Mouse (Mus musculus) kidney, adult 2 months (tissue): ENCODE measurements around the gene Nfkb2. TPM values are rescaled to one million over a fixed set of nuclear protein-coding genes. Genes with fewer than 3 reads are reported as not detected.

Source experiments
- DNase-seq: peaks from one replicate; pipeline ENCODE4 v3.0.0; 2021
- H3K27ac ChIP-seq: fragments of 200-500 bp; 2 replicates; pipeline ENCODE4 v1.5.1; 2012; ENCODE audit warnings: low read depth, low read length, control low read depth, inconsistent platforms; ENCODE audit not compliant: insufficient read depth
- H3K27me3 ChIP-seq: fragments of 200-500 bp; replicated peaks from 2 replicates; pipeline ENCODE4 v1.6.1; 2012; ENCODE audit warnings: mild to moderate bottlenecking, moderate library complexity, low read length, inconsistent platforms; ENCODE audit not compliant: control insufficient read depth, insufficient read depth
- H3K36me3 ChIP-seq: fragments of 200-500 bp; 2 replicates; pipeline ENCODE4 v1.6.1; 2012; ENCODE audit warnings: mild to moderate bottlenecking, moderate library complexity, low read length, inconsistent platforms; ENCODE audit not compliant: control insufficient read depth, insufficient read depth
- H3K4me1 ChIP-seq: fragments of 200-500 bp; 2 replicates; pipeline ENCODE4 v1.6.1; 2011; ENCODE audit warnings: low read length; ENCODE audit not compliant: control insufficient read depth, insufficient read depth
- H3K4me3 ChIP-seq: fragments of 200-500 bp; 2 replicates; pipeline ENCODE4 v1.5.1; 2011; ENCODE audit warnings: mild to moderate bottlenecking, low read depth, low read length, control low read depth; ENCODE audit not compliant: insufficient read depth
- CTCF ChIP-seq: fragments of 200-500 bp; conservative IDR thresholded peaks from 2 replicates; pipeline ENCODE4 v1.5.1; 2011; ENCODE audit warnings: low read depth, mild to moderate bottlenecking, control low read depth, low read length, moderate library complexity, mixed read lengths; ENCODE audit not compliant: insufficient read depth, insufficient read length
- POLR2A ChIP-seq: fragments of 200-500 bp; IDR thresholded peaks from one replicate; pipeline ENCODE4 v1.6.1; 2011; ENCODE audit warnings: low read depth, low read length, control low read depth
- WGBS: fragments of 180-500 bp; shearing (Covaris S2); methylation state at CpG from one replicate; pipeline ENCODE4 v1.1.7; 2018; 5-methylcytosine and 5-hydroxymethylcytosine counted together
- polyA plus RNA-seq: library from polyadenylated mRNA; depleted of rRNA; stranded (reverse); fragments of >200 nt; gene quantifications from 2 replicates; pipeline ENCODE4 v1.2.3, GENCODE M21; 2012

The Nfkb2 gene
- polyA plus RNA-seq, 1 experiment = 25.4 TPM

GRCm38 (mm10) chr19:46304908-46305333, 801 bp downstream of the Nfkb2 start:
- Histone ChIP-seq H3K36me3 (no peaks in the 10 kb centered on the region), H3K27me3 (no peaks in the 10 kb centered on the region), H3K4me3 (peak overlapping the region; percentile 58), H3K4me1 (peaks cover 5% of the 10 kb centered on the region), H3K27ac (peak overlapping the region; percentile 57)
- DNase-seq = peak; percentile 37
- under 1% methylated on average over 34 of the region's 34 CpGs for WGBS
- TF ChIP-seq POLR2A (no peak), CTCF (no peak)

- peak; percentile 93 for DNase-seq
- Histone ChIP-seq H3K27ac (peak overlapping the region; percentile 57), H3K36me3 (no peaks in the 10 kb centered on the region), H3K27me3 (no peaks in the 10 kb centered on the region), H3K4me3 (peak overlapping the region; percentile 58), H3K4me1 (peaks cover 5% of the 10 kb centered on the region)
- TF ChIP-seq CTCF = no peak
- TF ChIP-seq POLR2A = peak; percentile 29
- WGBS = under 1% methylated on average over 43 of the region's 43 CpGs
These were observed 1.5 kb downstream of the Nfkb2 start for GRCm38 (mm10) chr19:46305432-46306267.

GRCm38 (mm10) chr19:46306268-46306610, 2.1 kb downstream of the Nfkb2 start:
- Histone ChIP-seq H3K27ac (no peak overlapping the region), H3K4me1 (peaks cover 5% of the 10 kb centered on the region), H3K27me3 (no peaks in the 10 kb centered on the region), H3K36me3 (no peaks in the 10 kb centered on the region), H3K4me3 (peak overlapping the region; percentile 58)
- WGBS = 53% methylated on average over 5 of the region's 5 CpGs
- TF ChIP-seq POLR2A (no peak), CTCF (no peak)
- no peak for DNase-seq

GRCm38 (mm10) chr19:46306751-46307289, 2.7 kb downstream of the Nfkb2 start:
- Histone ChIP-seq H3K4me3 (no peak overlapping the region), H3K4me1 (peaks cover 5% of the 10 kb centered on the region), H3K27ac (no peak overlapping the region), H3K36me3 (no peaks in the 10 kb centered on the region), H3K27me3 (no peaks in the 10 kb centered on the region)
- TF ChIP-seq POLR2A = no peak
- TF ChIP-seq CTCF = no peak
- DNase-seq = no peak
- WGBS = 96% methylated on average over 9 of the region's 9 CpGs

GRCm38 (mm10) chr19:46307781-46308180, 3.7 kb downstream of the Nfkb2 start:
- no peaks in the 10 kb centered on the region for H3K36me3 ChIP-seq
- H3K27ac ChIP-seq = no peak overlapping the region
- no peak overlapping the region for H3K4me3 ChIP-seq
- 95% methylated on average over 16 of the region's 16 CpGs for WGBS
- H3K27me3 ChIP-seq = no peaks in the 10 kb centered on the region
- TF ChIP-seq CTCF = no peak
- no peak for TF ChIP-seq POLR2A
- DNase-seq = no peak
- peaks cover 5% of the 10 kb centered on the region for H3K4me1 ChIP-seq

- H3K27ac ChIP-seq = no peak overlapping the region
- 86% methylated on average over 16 of the region's 16 CpGs for WGBS
- H3K36me3 ChIP-seq = no peaks in the 10 kb centered on the region
- TF ChIP-seq CTCF = no peak
- TF ChIP-seq POLR2A = no peak
- DNase-seq = no peak
- H3K4me3 ChIP-seq = no peak overlapping the region
- H3K4me1 ChIP-seq = peaks cover 5% of the 10 kb centered on the region
- no peaks in the 10 kb centered on the region for H3K27me3 ChIP-seq
These were observed 4.2 kb downstream of the Nfkb2 start for GRCm38 (mm10) chr19:46308303-46308702.

- TF ChIP-seq CTCF (peak; percentile 96), POLR2A (no peak)
- peak; percentile 83 for DNase-seq
- 5% methylated on average over 47 of the region's 47 CpGs for WGBS
These were observed 4.8 kb downstream of the Nfkb2 start for GRCm38 (mm10) chr19:46308706-46309435.

More at GRCm38 (mm10) chr19:46308706-46309435, 4.8 kb downstream of the Nfkb2 start:
- H3K4me1 ChIP-seq = peaks cover 5% of the 10 kb centered on the region
- H3K4me3 ChIP-seq = peak overlapping the region; percentile 28; the same call in 1 of the 2 replicates
- no peaks in the 10 kb centered on the region for H3K36me3 ChIP-seq
- no peak overlapping the region for H3K27ac ChIP-seq
- no peaks in the 10 kb centered on the region for H3K27me3 ChIP-seq
